Mouse (Mus musculus): ENCODE measurements at regions not wholly inside any gene's neighbourhood (a gene's known extent, or its start where the extent isn't known, plus 50 kb on each side); places are given as distances from the start of the nearest gene placed in this dataset.

DNA sequence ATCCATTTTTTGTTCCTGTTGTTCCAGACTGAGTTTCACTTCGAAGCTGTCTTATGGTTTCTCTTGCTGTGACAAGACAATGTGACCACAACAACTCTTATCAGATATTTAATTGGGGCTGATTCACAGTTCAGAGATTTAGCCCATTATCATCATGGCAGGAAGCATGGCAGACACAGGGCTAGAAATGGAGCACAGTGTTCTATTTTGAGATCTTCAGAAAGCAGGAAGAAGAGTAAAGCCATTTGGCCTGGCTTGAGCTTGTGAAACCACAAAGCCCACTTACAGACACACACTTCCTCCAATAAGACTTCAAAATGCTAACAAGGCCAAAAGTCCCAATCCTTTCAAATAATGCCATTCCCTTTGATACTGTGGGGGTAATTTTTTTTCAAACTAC is 670.4 kb upstream of the Cdh12 start:
- no peak for DNase-seq

DNA sequence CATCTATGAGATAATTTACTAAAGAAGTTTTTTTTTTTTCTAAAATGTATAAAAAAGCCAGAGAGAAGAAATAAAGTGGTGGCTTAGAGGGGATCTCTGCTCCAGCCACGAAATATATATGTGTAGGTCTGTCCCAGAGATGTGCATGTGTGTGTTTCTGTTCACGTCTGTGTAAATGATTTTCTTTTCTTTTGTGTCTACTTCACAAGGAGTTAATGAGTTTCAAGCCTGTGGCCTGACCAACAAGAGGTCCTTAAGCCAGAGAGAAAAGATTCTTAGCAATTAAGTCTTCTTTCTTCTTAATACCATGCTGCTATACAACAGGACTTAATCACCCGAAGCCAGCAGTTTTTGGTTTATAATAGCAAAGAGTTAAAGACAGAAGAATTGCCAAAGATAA is 665.2 kb upstream of the Cdh12 start:
- no peak for DNase-seq

DNA sequence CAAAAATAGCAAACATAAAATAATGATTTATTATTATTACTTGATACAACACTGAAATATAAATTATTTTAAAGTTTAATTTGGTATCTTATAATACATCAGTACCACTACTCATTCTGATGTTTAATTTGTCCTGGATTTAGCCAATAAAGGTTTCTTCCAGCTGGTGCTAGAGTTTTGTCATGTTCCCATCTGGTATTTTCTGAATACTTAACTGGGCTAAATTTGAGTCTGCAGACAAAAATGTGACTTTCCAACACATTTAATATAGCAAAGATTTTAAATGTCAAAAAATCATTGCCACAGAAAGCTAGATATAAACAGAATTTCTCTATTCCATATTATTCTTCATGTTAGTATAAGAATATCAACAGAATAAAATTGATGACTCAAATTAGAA is 642.1 kb upstream of the Cdh12 start:
- DNase-seq, result no peak

DNA sequence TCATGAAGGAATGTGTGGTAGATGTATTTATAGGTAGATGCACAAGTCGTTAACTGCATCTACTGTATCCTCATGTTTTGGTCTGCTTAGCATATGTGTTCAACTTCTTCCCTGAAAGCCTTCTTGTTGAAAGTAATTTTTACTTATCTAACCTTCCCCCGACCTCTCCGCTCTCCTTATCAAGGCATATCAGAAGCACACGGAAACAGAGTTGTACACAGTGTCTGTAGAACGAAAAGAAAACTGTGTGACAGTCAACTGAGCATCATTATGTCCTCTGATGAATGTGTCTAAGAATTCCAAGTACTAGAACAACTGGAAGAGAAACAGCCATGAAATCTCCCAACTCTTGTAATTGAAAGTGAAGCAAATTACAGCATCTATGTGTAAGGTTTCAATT is 635.4 kb upstream of the Cdh12 start:
- DNase-seq, result no peak

DNA sequence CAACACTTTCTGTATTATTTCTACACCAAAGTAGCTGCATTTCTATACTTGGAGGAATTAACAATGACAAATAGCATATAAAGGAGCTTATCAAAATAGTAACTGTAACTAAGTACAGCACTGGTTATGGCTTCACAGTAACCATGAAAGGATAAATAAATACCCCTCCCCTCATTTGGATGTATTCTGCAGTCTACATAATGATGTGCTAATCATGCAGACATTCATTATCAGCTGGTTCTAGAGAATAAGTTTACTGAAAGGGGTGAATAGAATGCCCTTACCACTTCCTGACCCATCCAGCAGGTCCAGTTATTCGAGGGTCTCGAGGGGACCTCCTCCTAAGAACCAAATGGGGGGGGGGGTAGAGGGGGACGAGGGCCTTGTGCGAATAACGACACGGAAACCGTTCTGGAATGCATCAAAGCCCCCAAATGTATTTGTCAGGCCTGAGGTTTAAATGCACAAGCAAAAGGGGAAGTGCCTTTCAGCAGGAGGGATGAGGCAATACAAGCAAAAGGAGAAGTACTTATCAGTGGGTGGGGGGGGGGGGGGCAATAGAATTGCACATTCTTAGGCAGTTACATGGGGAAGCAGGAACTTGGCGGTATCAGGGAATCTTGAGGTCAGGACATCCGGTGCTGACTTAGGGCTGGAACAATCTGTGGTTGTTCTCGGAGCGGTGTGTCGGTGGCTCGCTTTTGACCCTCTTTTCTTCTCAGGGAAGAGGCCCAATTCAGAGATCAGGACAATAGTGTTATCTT is 592.0 kb upstream of the Cdh12 start:
- DNase-seq, result peak; percentile 26 to 37

DNA sequence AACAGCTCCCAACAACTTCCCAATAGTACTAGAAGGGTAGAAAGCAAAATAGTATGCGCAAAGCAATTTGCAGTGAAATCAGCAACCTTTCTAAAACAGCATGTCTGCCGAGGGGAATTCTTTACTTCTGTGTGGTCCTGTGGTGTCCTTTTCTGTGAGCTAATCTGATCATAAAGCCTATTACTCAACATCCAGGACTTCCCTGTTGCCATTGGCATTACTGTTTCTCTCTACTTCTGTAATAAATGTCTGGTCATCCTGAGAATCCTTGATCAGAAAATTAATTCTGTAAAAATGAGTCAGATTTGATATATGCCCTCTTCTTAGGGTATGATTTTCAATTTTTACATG is 591.4 kb upstream of the Cdh12 start:
- DNase-seq, result no peak

DNA sequence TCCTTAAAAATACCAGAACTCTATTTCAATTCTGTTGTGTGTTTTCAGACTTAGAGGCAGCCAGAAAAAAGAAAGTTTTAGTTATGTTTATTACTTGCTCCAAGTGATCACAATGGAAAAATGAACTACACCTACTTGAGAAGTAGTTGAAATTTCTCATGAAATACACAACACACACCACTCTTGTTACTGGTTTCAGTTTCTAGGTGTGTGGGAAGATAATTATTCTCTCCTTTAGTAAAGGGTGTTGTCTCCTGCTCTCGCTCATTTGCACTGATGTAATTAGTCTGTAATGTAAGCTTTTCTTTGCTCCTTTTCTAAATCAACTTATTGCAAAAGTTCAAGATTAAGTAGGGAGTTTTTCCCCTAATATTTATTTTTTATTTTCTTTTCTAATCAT is 590.4 kb upstream of the Cdh12 start:
- DNase-seq, result no peak

DNA sequence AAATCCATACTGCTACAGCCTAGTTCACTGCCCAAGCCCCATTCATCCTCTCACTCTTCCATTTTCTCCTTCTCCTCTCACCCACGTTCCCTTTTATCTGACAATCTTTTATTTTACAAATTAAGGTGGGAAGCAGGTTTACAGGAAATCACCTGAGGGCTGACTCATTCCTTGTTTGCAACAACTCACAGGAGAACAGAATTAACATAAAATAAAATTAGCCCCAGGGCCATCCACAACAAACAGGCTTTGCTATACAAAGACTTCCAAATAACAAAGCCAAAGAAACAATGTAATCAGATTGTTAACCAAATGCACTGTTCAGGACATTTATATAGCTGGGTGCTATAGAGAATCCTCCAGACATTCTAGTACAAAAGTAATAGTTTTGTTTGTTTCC is 585.1 kb upstream of the Cdh12 start:
- no peak for DNase-seq

DNA sequence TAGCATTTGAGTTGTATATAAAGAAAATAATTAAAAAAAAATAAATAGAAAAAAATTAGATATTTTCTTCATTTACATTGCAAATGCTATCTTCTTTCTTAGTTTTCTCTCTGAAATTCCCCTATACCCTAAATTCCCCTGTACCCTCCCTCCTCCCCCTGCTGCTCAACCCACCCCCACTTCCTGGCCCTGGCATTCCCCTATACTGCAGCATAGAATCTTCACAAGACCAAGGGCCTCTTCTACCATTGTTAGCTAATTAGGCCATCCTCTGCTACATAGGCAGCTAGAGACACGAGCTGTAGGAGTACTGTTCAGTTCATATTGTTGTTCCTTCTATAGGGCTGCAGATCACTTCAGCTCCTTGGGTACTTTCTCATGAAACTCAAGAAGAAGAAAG is 582.5 kb upstream of the Cdh12 start:
- DNase-seq, result no peak

DNA sequence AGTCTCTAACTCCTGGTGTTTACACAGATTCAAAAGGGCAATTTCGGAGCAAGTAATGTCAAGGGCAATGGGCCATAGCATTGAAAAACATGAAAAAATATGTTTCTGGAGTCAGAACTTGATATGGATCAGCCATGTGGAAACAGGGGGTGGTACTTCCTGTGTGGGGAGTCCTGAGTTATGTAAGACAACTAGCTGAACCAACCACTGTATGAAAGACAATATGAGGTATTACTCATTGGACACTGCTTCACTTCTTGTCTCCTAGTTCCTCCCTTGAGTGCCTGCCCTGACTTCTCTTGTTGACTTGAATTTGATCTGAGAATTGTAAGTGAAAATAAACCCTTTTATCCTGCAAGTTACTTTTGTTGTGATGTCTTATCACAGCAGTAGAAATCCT is 580.0 kb upstream of the Cdh12 start:
- no peak for DNase-seq

DNA sequence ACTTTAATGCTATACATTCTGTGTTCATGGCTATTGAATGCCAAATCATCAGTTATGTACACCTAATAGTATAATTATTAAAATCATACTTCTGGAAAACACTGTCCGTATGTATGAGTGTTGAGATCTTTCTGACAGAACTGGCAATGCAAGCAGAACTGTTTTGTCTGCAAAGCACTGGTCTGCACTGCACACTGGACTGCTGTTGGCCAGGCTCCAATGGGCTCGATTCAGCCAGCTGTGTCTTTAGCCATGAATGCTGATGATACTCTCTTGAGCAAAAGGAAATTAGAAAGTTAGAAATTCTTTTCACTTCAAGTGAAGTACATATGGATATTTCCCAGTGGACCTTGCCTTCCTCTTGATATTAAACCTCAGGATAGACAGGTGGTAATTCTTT is 576.5 kb upstream of the Cdh12 start:
- no peak for DNase-seq
